Mouse (Mus musculus) heart, adult 2 months (tissue): Measurements from ENCODE around the gene Olfr1111.

ENCODE experiments used
- CTCF ChIP-seq: fragments of 200-600 bp; IDR thresholded peaks from 2 replicates; pipeline ENCODE4 v1.8.1; 2022; ENCODE audit warnings: antibody characterized with exemption, mild to moderate bottlenecking, moderate library complexity
- EP300 ChIP-seq: fragments of 200-500 bp; IDR thresholded peaks from 2 replicates; pipeline ENCODE4 v1.6.1; 2011; ENCODE audit warnings: low read depth, low read length, control low read depth; ENCODE audit not compliant: insufficient read depth
- POLR2A ChIP-seq: fragments of 200-500 bp; IDR thresholded peaks from 2 replicates; pipeline ENCODE4 v1.6.1; 2011; ENCODE audit warnings: mild to moderate bottlenecking, low read depth, low read length, control low read depth; ENCODE audit not compliant: insufficient read depth

DNA sequence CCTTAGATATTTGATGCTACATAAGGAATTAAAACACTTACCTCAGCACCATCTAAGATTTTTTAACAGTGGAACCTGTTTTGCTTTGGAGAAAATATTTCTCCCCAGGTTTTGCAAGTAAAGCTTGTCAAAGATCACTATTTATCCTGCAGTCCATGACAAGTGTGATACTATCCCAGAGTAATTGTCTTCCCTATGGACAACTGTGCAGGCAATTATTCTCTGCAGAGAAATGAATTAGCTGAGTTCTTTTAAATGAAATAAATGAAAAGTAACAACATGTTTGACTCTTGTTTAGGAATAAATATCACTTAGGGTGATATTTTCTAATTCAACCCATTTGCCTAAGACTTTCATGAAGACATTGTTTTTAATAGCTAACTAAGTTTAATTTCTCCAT, at the start of gene Olfr1111:
- TF ChIP-seq CTCF, result no peak
- no peak for TF ChIP-seq EP300
- TF ChIP-seq POLR2A, result no peak
